Mouse (Mus musculus): ENCODE measurements at regions not wholly inside any gene's neighbourhood (a gene's known extent, or its start where the extent isn't known, plus 50 kb on each side); places are given as distances from the start of the nearest gene placed in this dataset.

- TF ChIP-seq CTCF (IDR thresholded peaks at IDR 0.05; ENCODE audit: control insufficient read depth, insufficient read depth, insufficient read length) (no peak), FOSL1 (IDR thresholded peaks at IDR 0.05; ENCODE audit: insufficient read depth, low read length, poor library complexity, severe bottlenecking) (no peak), MYOG (IDR thresholded peaks at IDR 0.05; ENCODE audit: control insufficient read depth, extremely low read depth, insufficient read length) (no peak), USF1 (IDR thresholded peaks at IDR 0.05; ENCODE audit: low read depth) (no peak)
These were observed 205.1 kb upstream of the Bmp2 start for GRCm38 (mm10) chr2:133346789-133347424.
